Mouse (Mus musculus) liver, embryonic 16.5 days (tissue): ENCODE data around the gene Slc25a22. TPM values are rescaled to one million over a fixed set of nuclear protein-coding genes. Genes with fewer than 3 reads are reported as not detected.
A peak's percentile ranks its signal among the peaks of the same experiment; 100 is the strongest.

Source experiments
- ATAC-seq: fragments of 200-750 bp; cut with Nextera tagmentation; 2 replicates; pipeline ENCODE4 v1.8.0; 2017; ENCODE audit warnings: low read depth, mild to moderate bottlenecking, moderate number of reproducible peaks, moderate library complexity
- H3K27ac ChIP-seq: fragments of 300-500 bp; sonication (generic); 2 replicates; pipeline ENCODE4 v1.5.1; 2014; ENCODE audit warnings: mild to moderate bottlenecking, low read length
- H3K27me3 ChIP-seq: fragments of 300-500 bp; sonication (generic); 2 replicates; pipeline ENCODE4 v1.6.1; 2014; ENCODE audit warnings: low read depth, low read length, mixed read lengths; ENCODE audit not compliant: control insufficient read depth, insufficient read depth
- H3K36me3 ChIP-seq: fragments of 300-500 bp; sonication (generic); 2 replicates; pipeline ENCODE4 v1.6.1; 2014; ENCODE audit warnings: mild to moderate bottlenecking; ENCODE audit not compliant: control insufficient read depth, insufficient read depth
- H3K4me1 ChIP-seq: fragments of 300-500 bp; sonication (generic); 2 replicates; pipeline ENCODE4 v1.6.1; 2014; ENCODE audit warnings: low read depth, low read length, mixed read lengths; ENCODE audit not compliant: control insufficient read depth
- H3K4me2 ChIP-seq: fragments of 300-500 bp; sonication (generic); 2 replicates; pipeline ENCODE4 v1.6.1; 2014; ENCODE audit warnings: low read depth, low read length, mixed read lengths
- H3K4me3 ChIP-seq: fragments of 300-500 bp; sonication (generic); 2 replicates; pipeline ENCODE4 v1.5.1; 2014; ENCODE audit warnings: low read depth, mild to moderate bottlenecking, low read length
- H3K9ac ChIP-seq: fragments of 300-500 bp; sonication (generic); 2 replicates; pipeline ENCODE4 v1.6.1; 2014; ENCODE audit warnings: low read depth, low read length
- H3K9me3 ChIP-seq: fragments of 300-500 bp; sonication (generic); replicated peaks from 2 replicates; pipeline ENCODE4 v1.6.1; 2016; ENCODE audit warnings: low read length; ENCODE audit not compliant: control insufficient read depth
- WGBS: fragments of 180-500 bp; shearing (Covaris S2); extraction: QIAGEN DNeasy Blood & Tissue Kit; methylation state at CpG from one replicate; pipeline ENCODE4 v1.1.7; 2014; ENCODE audit not compliant: insufficient replicate concordance; 5-methylcytosine and 5-hydroxymethylcytosine counted together
- polyA plus RNA-seq: library from polyadenylated mRNA; unstranded; fragments of >200 nt; fragmentation: Nextera tagmentation; extraction: Ambion mirVana; gene quantifications from 2 replicates; pipeline ENCODE4 v1.2.1, GENCODE M21; 2015

The Slc25a22 gene
- polyA plus RNA-seq, 1 experiment from 2014 or later = 20.7 TPM

DNA sequence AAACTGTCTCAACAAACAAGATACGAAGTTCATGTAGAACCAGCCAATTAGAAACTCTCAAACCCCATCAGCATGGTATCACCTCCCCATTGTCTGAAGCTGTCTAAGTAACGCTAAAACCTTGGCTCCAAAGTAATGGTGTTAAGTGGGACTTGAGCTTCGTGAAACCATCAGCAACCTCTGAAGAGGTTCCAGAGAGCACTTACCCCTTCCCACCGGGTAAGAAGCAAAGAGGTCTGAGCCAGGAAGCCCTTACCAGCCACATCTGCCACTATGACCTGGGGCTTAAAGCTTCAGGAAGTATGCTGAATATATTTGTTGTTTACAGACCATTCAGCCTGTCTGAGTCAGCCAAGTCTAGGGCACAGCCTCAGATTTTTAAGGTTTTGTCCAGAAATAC, 32.2 kb downstream of the Slc25a22 start:
- Histone ChIP-seq H3K36me3 (peaks cover 39% of the 10 kb centered on the region), H3K27ac (no peak overlapping the region), H3K9me3 (no peaks in the 10 kb centered on the region), H3K4me3 (no peak overlapping the region), H3K9ac (0 out of 2 replicates have a peak overlapping the region, but pooled peaks have one; percentile 22), H3K27me3 (no peaks in the 10 kb centered on the region), H3K4me1 (peaks cover 4% of the 10 kb centered on the region), H3K4me2 (no peak overlapping the region)
- 69% methylated on average over 4 of the region's 4 CpGs for WGBS
- no peak for ATAC-seq

- H3K36me3 ChIP-seq = peaks cover 54% of the 10 kb centered on the region
- peak; percentile 54 for ATAC-seq
- H3K27ac ChIP-seq = no peak overlapping the region
- no peak overlapping the region for H3K4me3 ChIP-seq
- H3K4me2 ChIP-seq = no peak overlapping the region
- no peaks in the 10 kb centered on the region for H3K4me1 ChIP-seq
- H3K9me3 ChIP-seq = no peaks in the 10 kb centered on the region
- no peaks in the 10 kb centered on the region for H3K27me3 ChIP-seq
- no peak overlapping the region for H3K9ac ChIP-seq
- WGBS = 43% methylated on average over 5 of the region's 5 CpGs
Observed at GRCm38 (mm10) chr7:141403305-141403704, 34.4 kb downstream of the Slc25a22 start.

DNA sequence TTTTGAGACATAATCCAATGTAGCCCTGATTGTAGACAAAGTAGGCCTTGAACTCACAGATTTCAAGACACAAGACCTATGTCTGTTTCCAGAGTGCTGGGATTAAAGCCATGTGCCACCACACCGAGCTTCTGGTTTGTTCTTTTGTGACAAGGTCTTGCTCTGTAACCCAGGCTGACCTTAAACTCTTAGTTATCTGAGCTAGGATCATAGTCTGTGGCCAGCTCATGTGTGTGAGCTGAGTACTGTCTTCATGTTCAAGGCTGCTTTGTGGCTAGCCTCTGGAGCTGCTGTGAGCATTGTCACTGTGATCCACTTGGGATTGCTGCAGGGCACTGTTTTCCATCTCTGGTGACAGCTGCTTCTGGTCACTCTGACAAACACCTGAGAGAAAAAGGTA, 42.3 kb downstream of the Slc25a22 start:
- Histone ChIP-seq H3K9me3 (no peaks in the 10 kb centered on the region), H3K27me3 (no peaks in the 10 kb centered on the region), H3K9ac (no peak overlapping the region), H3K4me3 (no peak overlapping the region), H3K27ac (peak overlapping the region; percentile 1; the same call in 1 of the 2 replicates), H3K4me1 (peaks cover 40% of the 10 kb centered on the region), H3K36me3 (peaks cover 40% of the 10 kb centered on the region), H3K4me2 (no peak overlapping the region)
- 41% methylated on average over 1 of the region's 1 CpGs for WGBS
- ATAC-seq = no peak

- no peak overlapping the region for H3K9ac ChIP-seq
- no peak for ATAC-seq
- H3K27me3 ChIP-seq = no peaks in the 10 kb centered on the region
- H3K36me3 ChIP-seq = peaks cover 34% of the 10 kb centered on the region
- peaks cover 46% of the 10 kb centered on the region for H3K4me1 ChIP-seq
- H3K9me3 ChIP-seq = no peaks in the 10 kb centered on the region
- WGBS = 12% methylated on average over 6 of the region's 6 CpGs
- peak overlapping the region; percentile 80 for H3K4me2 ChIP-seq
- H3K27ac ChIP-seq = peak overlapping the region; percentile 98
- no peak overlapping the region for H3K4me3 ChIP-seq
Observed at GRCm38 (mm10) chr7:141394771-141395170, 42.9 kb downstream of the Slc25a22 start.

DNA sequence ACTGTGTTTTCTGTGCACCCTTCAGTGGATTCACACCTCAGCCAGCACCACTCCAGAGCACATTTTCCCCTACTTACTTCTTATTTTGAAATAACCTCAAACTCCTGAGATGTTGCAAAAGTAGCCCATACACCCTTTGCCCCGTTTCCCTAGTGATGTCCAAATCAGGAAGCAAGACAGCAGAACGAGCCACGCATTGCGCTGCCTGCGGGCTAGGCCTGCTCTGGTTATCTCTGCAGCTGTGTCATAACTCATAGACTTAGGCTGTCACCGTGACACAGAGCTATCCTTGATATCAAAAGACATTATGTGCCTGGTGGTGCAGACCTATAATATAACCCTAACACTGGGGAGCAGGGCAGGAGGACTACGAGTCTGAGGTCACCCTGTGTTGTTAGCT, 43.5 kb downstream of the Slc25a22 start:
- peak overlapping the region; percentile 80 for H3K4me2 ChIP-seq
- peaks cover 28% of the 10 kb centered on the region for H3K36me3 ChIP-seq
- H3K9ac ChIP-seq = peak overlapping the region; percentile 41
- 15% methylated on average over 7 of the region's 7 CpGs for WGBS
- H3K4me3 ChIP-seq = peak overlapping the region; percentile 77
- H3K9me3 ChIP-seq = no peaks in the 10 kb centered on the region
- H3K27ac ChIP-seq = peak overlapping the region; percentile 98
- no peaks in the 10 kb centered on the region for H3K27me3 ChIP-seq
- ATAC-seq = peak; percentile 54
- H3K4me1 ChIP-seq = peaks cover 52% of the 10 kb centered on the region

DNA sequence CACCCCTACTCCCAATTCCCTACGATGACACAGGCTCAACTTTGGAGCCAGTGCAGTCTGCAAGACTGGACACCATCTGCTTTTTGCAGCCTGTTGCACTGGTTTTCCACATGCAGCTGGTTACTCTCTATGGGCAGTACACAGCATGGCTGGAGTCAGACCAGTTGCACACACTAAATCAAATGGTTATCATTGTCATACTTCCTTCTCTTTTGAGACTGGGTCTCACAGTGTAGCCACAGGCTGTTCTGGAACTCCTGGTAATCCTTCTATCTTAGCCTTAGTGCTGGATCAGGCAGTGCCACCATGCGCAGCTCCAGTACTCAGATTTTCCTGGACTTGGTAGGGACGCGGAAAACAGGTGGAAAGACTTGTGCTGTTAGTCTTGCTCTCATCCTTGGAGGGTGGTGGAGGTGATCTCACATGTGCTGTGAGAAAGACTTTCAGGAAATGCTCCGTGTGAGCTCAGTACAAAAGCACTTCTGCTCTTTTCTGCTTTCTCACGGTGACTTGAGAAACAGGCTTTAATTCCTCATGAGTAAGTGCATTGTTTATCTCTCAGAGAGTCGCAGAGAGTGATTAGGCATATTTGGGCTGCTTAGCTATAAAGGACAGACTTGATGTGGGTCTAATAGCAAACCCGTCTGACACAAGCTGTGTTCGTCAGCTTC, 45.0 kb downstream of the Slc25a22 start:
- no peaks in the 10 kb centered on the region for H3K9me3 ChIP-seq
- peak overlapping the region; percentile 82 for H3K9ac ChIP-seq
- peak overlapping the region; percentile 98 for H3K27ac ChIP-seq
- peak overlapping the region; percentile 80 for H3K4me2 ChIP-seq
- ATAC-seq = peak; percentile 56
- H3K4me1 ChIP-seq = peaks cover 67% of the 10 kb centered on the region
- H3K27me3 ChIP-seq = no peaks in the 10 kb centered on the region
- 10% methylated on average over 9 of the region's 9 CpGs for WGBS
- H3K4me3 ChIP-seq = peak overlapping the region; percentile 77
- H3K36me3 ChIP-seq = peaks cover 13% of the 10 kb centered on the region

DNA sequence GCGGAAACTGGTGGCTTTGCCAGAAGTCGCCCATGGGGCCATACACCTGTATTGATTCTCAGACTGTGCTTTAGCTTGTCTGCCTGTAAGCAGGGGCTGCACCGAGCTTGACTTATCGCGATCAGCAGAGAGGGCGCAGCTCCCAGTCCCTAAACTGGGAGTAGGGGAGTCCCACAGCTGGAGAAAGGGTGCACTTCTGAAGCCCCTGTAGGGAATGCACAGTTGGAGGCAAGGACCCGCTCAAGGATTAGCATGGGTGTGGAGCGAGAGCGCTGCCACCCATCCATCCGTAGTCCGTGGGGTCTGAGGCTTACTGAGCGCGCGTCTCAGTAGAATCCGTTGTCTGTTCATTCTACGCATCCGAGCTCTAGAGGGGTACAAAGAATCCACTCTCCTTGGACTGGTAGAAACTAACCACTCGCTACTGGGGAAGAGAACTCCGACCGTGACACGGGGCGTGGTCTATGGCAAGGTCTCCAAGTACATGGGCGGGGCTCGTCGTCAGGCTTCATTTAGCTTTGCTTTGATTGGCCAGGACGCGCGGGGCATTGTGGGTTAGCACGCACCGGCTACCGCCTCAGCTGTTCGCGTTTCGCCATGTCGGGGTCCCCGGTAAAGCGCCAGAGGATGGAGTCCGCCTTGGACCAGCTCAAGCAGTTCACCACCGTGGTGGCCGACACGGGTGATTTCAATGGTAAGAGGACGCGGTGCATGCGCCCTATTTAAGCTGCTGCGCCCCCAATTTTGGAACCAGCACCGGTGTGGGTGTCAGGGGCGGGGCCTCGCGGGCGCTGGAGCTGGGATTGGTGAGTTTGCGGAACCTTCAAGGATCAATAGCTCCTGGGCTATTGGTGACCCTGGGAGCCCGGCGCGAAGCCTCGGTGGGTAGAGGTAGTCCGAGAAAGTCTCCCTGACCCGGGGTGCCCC, 45.8 kb downstream of the Slc25a22 start, which contains the start of gene Taldo1:
TSS of gene Taldo1 (plus strand) at position 575 of the 927 bp plus-strand sequence.
- peaks cover 75% of the 10 kb centered on the region for H3K4me1 ChIP-seq
- H3K36me3 ChIP-seq = peaks cover 12% of the 10 kb centered on the region
- peak within 1 kb of the TSS; percentile 94 for H3K4me2 ChIP-seq
- peak within 1 kb of the TSS; percentile 77 for H3K4me3 ChIP-seq
- H3K9me3 ChIP-seq = no peaks in the 10 kb centered on the region
- no peaks in the 10 kb centered on the region for H3K27me3 ChIP-seq
- peak within 1 kb of the TSS; percentile 82 for H3K9ac ChIP-seq
- WGBS = under 1% methylated on average over 57 of the region's 57 CpGs
- ATAC-seq = peak; percentile 79
- peak within 1 kb of the TSS; percentile 98 for H3K27ac ChIP-seq

DNA sequence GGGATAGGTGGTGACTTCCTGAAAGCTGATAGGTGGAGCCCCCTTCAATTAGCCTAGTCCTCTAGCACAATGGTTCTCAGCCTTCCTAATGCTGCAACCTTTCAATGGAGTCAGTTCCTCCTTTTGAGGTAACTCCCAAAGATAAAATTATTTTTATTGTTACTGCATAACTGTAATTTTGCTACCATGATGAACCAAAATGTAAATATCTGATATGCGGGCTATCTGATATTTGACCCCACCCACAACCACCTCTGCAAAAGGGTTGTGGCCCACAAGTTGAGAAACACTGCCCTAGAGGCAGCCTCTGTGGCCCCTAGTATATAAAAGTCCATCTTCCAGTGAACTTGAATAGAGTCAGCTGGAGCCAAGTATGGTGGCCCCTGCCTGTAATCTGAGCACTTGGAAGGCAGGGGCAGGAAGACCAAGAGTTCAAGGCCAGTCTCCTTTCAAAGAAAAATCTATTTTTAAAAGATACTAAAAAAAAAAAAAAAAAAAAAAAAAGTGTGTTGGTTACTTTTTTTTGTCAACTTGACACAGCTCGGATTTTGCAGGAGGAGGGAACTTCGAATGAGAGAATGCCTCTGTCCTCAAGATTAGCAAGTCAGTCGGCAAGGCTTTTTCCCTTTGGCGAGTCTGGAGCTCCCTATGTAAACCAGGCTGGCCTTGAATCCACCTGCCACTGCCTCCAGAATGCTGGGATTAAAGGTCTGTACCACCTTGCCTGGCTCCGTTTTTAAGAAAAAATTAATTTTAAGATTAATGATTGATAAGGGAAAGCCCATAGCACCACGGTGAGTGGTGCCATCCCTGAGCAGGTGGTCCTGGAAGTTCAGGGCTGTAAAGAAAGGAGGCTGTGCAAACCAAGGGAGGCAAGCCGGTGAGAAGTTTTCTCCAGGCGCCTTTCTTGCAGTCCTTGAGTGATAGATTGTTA, 47.1 kb downstream of the Slc25a22 start:
- peaks cover 76% of the 10 kb centered on the region for H3K4me1 ChIP-seq
- H3K36me3 ChIP-seq = no peaks in the 10 kb centered on the region; the same call in 1 of the 2 replicates
- H3K9ac ChIP-seq = peak overlapping the region; percentile 82

More for the DNA sequence above, 47.1 kb downstream of the Slc25a22 start:
- WGBS = 41% methylated on average over 9 of the region's 9 CpGs
- H3K27me3 ChIP-seq = no peaks in the 10 kb centered on the region
- peak overlapping the region; percentile 94 for H3K4me2 ChIP-seq
- peak overlapping the region; percentile 98 for H3K27ac ChIP-seq
- ATAC-seq = no peak
- no peaks in the 10 kb centered on the region for H3K9me3 ChIP-seq
- H3K4me3 ChIP-seq = peak overlapping the region; percentile 77
